Mouse (Mus musculus): ENCODE results near the gene Eif4b. TPM values are rescaled to one million over a fixed set of nuclear protein-coding genes. Genes with fewer than 3 reads are reported as not detected.
A peak's percentile ranks its signal among the peaks of the same experiment; 100 is the strongest.

Eif4b gene
- 47.8 and 53.0 TPM in 2 replicates for polyA plus RNA-seq (2015; fragmentation: Nextera tagmentation; extraction: Ambion mirVana)

DNA sequence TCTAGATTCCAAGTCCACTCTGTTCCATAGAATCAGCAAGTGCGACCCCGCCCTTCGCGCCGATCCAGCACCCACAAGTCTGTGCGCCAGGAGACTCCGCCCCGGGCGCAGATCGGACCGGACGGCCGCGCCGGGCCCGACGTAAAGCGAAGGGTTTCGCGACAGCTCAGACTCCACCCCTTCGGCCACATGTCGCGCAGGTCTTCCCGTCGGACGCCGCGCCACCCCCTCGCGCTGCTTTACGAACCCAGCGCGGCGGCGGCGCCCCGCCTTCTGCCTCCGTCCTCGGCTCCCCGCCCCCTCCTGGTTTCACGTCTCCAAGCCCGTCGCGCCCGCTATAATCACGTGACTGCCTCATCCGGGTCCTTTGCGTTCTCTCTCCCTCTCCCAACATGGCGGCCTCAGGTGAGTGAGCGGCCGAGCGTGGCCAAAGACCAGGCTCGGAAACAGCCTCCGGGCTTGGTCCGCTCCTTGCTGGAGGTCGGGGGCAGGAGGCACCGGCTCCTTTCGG lies at the start of gene Eif4b:
Gene Eif4b, plus strand, starts transcription at position 215 of the 511 bp plus-strand sequence.
- no peaks in the 10 kb centered on the region for H3K9me3 ChIP-seq (ENCODE audit: control insufficient read depth)
- H3K9ac ChIP-seq (ENCODE audit: low read depth, low read length), result peak within 1 kb of the TSS; percentile 78
- H3K27ac ChIP-seq (ENCODE audit: low read depth, low read length), result peak within 1 kb of the TSS; percentile 95
- TF ChIP-seq CTCF (IDR thresholded peaks at IDR 0.05; ENCODE audit: low read depth), result peak; percentile 47
- WGBS, result under 1% methylated on average over 57 of the region's 58 CpGs
- no peaks in the 10 kb centered on the region for H3K4me1 ChIP-seq (replicated peaks; ENCODE audit: control insufficient read depth, insufficient read depth, low read length)
- peak within 1 kb of the TSS; percentile 79 for H3K4me3 ChIP-seq (ENCODE audit: low read depth, low read length)
- no peaks in the 10 kb centered on the region for H3K27me3 ChIP-seq (replicated peaks; ENCODE audit: control insufficient read depth, insufficient read depth, low read length)
- peak within 1 kb of the TSS; percentile 75 for H3K4me2 ChIP-seq (replicated peaks; ENCODE audit: low read depth)
- no peaks in the 10 kb centered on the region for H3K36me3 ChIP-seq (ENCODE audit: control insufficient read depth, insufficient read depth)
- ATAC-seq, result peak; percentile 93

DNA sequence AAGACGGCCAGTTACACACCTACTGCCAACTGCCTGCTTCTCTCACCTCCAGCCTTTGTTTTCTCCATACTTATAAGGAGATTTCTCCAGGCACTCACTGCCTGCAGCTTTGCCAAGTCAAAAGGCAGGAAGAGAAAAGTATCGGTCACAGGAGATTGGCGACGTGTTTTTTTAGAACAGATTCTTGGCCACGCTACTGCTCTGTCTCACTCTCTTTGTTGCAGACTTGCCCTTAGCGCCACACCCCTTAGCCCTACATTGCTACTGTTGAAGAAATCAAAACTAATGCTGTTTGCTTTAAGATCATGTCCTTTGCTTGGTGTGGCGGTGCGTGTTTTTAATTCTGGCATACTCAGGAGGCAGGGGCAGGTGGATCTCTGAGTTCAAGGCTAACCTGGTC lies 49.7 kb upstream of the Eif4b start:
- Histone ChIP-seq H3K27ac (ENCODE audit: low read depth, low read length) (no peak overlapping the region), H3K4me2 (replicated peaks; ENCODE audit: low read depth) (no peak overlapping the region), H3K9ac (ENCODE audit: low read depth, low read length) (no peak overlapping the region), H3K4me3 (ENCODE audit: low read depth, low read length) (no peak overlapping the region), H3K36me3 (ENCODE audit: control insufficient read depth, insufficient read depth) (no peaks in the 10 kb centered on the region), H3K9me3 (ENCODE audit: control insufficient read depth) (no peaks in the 10 kb centered on the region), H3K4me1 (replicated peaks; ENCODE audit: control insufficient read depth, insufficient read depth, low read length) (no peaks in the 10 kb centered on the region; the same call in 1 of the 2 replicates), H3K27me3 (replicated peaks; ENCODE audit: control insufficient read depth, insufficient read depth, low read length) (no peaks in the 10 kb centered on the region)
- 34% methylated on average over 8 of the region's 8 CpGs for WGBS
- TF ChIP-seq CTCF (IDR thresholded peaks at IDR 0.05; ENCODE audit: low read depth), result no peak
- no peak for ATAC-seq

DNA sequence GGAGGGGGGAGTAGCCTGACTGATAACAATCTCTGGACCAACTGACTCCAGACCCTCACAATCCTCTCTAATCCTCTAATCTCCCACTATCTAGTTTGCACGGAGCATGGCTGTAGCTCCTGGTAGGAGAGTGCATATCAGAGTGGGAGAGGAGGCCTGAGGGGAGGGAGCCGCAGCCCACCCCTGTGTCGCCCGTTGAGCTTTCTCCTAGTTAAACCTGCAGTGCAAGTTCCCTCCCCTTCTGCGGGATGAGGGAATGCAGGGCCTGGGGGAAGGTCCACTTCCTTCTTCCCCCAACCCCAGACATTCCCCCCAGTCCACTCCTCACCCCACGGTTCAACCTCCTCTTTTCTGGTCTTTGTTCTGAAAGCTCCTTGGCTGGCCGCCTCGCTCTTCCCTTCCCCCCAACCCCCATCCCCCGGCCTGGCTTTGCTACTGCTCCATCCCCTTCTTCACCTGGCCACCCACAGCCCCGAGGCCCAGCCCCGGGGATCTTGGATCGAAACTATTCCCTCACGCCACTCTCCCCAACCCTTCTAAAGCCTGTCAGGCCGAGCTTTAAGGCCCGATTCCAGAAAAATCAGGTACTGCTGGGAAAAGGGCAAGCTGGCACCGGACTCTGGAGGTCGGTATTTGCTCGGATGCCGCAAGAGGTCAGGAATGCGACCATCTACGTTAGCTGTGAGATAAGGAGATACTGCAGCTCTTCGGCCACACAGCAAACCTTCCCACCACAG lies 48.3 kb upstream of the Eif4b start:
- Histone ChIP-seq H3K4me2 (replicated peaks; ENCODE audit: low read depth) (peak overlapping the region; percentile 57), H3K4me1 (replicated peaks; ENCODE audit: control insufficient read depth, insufficient read depth, low read length) (peaks cover 4% of the 10 kb centered on the region; the same call in 1 of the 2 replicates), H3K4me3 (ENCODE audit: low read depth, low read length) (no peak overlapping the region), H3K27me3 (replicated peaks; ENCODE audit: control insufficient read depth, insufficient read depth, low read length) (no peaks in the 10 kb centered on the region), H3K36me3 (ENCODE audit: control insufficient read depth, insufficient read depth) (peaks cover under 1% of the 10 kb centered on the region; the same call in 1 of the 2 replicates), H3K27ac (ENCODE audit: low read depth, low read length) (no peak overlapping the region), H3K9me3 (ENCODE audit: control insufficient read depth) (no peaks in the 10 kb centered on the region), H3K9ac (ENCODE audit: low read depth, low read length) (no peak overlapping the region; the same call in 1 of the 2 replicates)
- ATAC-seq, result no peak
- 14% methylated on average over 22 of the region's 22 CpGs for WGBS
- TF ChIP-seq CTCF (IDR thresholded peaks at IDR 0.05; ENCODE audit: low read depth), result no peak

DNA sequence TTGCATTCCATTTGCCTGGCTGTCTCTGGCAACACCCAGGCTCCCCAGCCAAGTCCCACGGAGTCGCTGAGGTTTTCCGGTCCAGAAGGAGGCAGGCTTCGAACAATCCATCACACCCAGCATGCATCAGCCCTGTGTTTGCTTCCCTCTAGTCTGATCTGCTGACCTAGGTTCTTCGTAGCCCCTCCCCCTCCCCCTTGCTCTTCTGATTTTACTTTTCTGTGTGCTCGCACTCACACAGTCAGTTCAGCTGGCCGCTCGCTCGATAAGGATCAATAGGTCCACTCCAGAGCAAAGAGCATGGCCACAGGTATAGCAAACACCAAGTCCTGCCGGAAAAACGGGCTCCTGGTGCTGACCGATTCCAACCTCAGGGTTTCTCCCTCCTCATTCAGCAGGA lies 47.1 kb upstream of the Eif4b start:
- WGBS, result 25% methylated on average over 12 of the region's 12 CpGs
- H3K4me1 ChIP-seq (replicated peaks; ENCODE audit: control insufficient read depth, insufficient read depth, low read length), result peaks cover 4% of the 10 kb centered on the region; the same call in 1 of the 2 replicates
- H3K27me3 ChIP-seq (replicated peaks; ENCODE audit: control insufficient read depth, insufficient read depth, low read length), result no peaks in the 10 kb centered on the region
- H3K9me3 ChIP-seq (ENCODE audit: control insufficient read depth), result no peaks in the 10 kb centered on the region
- H3K36me3 ChIP-seq (ENCODE audit: control insufficient read depth, insufficient read depth), result peaks cover 11% of the 10 kb centered on the region; the same call in 1 of the 2 replicates
- no peak overlapping the region for H3K9ac ChIP-seq (ENCODE audit: low read depth, low read length)
- ATAC-seq, result no peak
- no peak overlapping the region for H3K4me3 ChIP-seq (ENCODE audit: low read depth, low read length)
- H3K4me2 ChIP-seq (replicated peaks; ENCODE audit: low read depth), result peak overlapping the region; percentile 43
- 0 out of 2 replicates have a peak, but pooled peaks have one; percentile 5 for TF ChIP-seq CTCF (IDR thresholded peaks at IDR 0.05; ENCODE audit: low read depth)
- no peak overlapping the region for H3K27ac ChIP-seq (ENCODE audit: low read depth, low read length)

DNA sequence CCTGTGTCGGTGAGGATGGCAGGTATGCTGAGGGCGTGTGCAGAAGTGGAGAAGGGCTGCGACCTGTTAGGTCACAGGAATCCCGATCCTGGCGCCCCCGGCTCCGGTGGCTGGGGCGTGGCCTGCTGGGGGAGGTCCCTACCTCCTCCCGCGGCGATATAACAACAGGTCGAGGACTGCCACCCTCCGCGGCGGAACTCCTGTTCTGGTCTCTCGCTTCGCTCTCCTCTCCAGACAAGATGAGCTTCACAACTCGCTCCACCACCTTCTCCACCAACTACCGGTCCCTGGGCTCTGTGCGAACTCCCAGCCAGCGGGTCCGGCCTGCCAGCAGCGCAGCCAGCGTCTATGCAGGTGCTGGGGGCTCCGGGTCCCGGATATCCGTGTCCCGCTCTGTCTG lies 45.5 kb upstream of the Eif4b start, which contains the start of gene Krt18:
Gene Krt18, plus strand, starts transcription at position 141 of the 400 bp plus-strand sequence.
- Histone ChIP-seq H3K4me3 (ENCODE audit: low read depth, low read length) (peak within 1 kb of the TSS; percentile 66), H3K36me3 (ENCODE audit: control insufficient read depth, insufficient read depth) (peaks cover 18% of the 10 kb centered on the region; the same call in 1 of the 2 replicates), H3K27ac (ENCODE audit: low read depth, low read length) (peak within 1 kb of the TSS; percentile 91), H3K4me1 (replicated peaks; ENCODE audit: control insufficient read depth, insufficient read depth, low read length) (peaks cover 4% of the 10 kb centered on the region; the same call in 1 of the 2 replicates), H3K9me3 (ENCODE audit: control insufficient read depth) (no peaks in the 10 kb centered on the region), H3K4me2 (replicated peaks; ENCODE audit: low read depth) (peak within 1 kb of the TSS; percentile 66), H3K9ac (ENCODE audit: low read depth, low read length) (peak within 1 kb of the TSS; percentile 76), H3K27me3 (replicated peaks; ENCODE audit: control insufficient read depth, insufficient read depth, low read length) (no peaks in the 10 kb centered on the region)
- ATAC-seq, result peak; percentile 59
- no peak for TF ChIP-seq CTCF (IDR thresholded peaks at IDR 0.05; ENCODE audit: low read depth)
- 1% methylated on average over 28 of the region's 28 CpGs for WGBS
